Mouse (Mus musculus) limb, embryonic 10.5 days (tissue): ENCODE results near the gene Myct1. TPM values are rescaled to one million over a fixed set of nuclear protein-coding genes. Genes with fewer than 3 reads are reported as not detected.

Source experiments
- DNase-seq: peaks from one replicate; pipeline ENCODE4 v3.0.0-alpha.2; 2017; ENCODE audit warnings: low spot score
- H3K27ac ChIP-seq: fragments of 300-500 bp; sonication (generic); 2 replicates; pipeline ENCODE4 v1.5.1; 2016; ENCODE audit warnings: mild to moderate bottlenecking
- H3K27me3 ChIP-seq: fragments of 300-500 bp; sonication (generic); 2 replicates; pipeline ENCODE4 v1.6.1; 2016; ENCODE audit warnings: low read depth, mild to moderate bottlenecking; ENCODE audit not compliant: poor library complexity, severe bottlenecking
- H3K36me3 ChIP-seq: fragments of 300-500 bp; sonication (generic); 2 replicates; pipeline ENCODE4 v1.6.1; 2016; ENCODE audit warnings: mild to moderate bottlenecking, moderate library complexity
- H3K4me1 ChIP-seq: fragments of 300-500 bp; sonication (generic); 2 replicates; pipeline ENCODE4 v1.6.1; 2016
- H3K4me3 ChIP-seq: fragments of 300-500 bp; sonication (generic); 2 replicates; pipeline ENCODE4 v1.5.1; 2016; ENCODE audit warnings: mild to moderate bottlenecking, moderate library complexity
- H3K9me3 ChIP-seq: fragments of 300-500 bp; sonication (generic); replicated peaks from 2 replicates; pipeline ENCODE4 v1.6.1; 2016; ENCODE audit warnings: mild to moderate bottlenecking
- WGBS: fragments of 180-500 bp; shearing (Covaris S2); methylation state at CpG from one replicate; pipeline ENCODE4 v1.1.7; 2016; 5-methylcytosine and 5-hydroxymethylcytosine counted together
- polyA plus RNA-seq: library from polyadenylated mRNA; unstranded; fragments of >200 nt; fragmentation: Nextera tagmentation; extraction: Ambion mirVana; gene quantifications from 2 replicates; pipeline ENCODE4 v1.2.1, GENCODE M21; 2016

Myct1 gene
- polyA plus RNA-seq, 1 experiment from 2014 or later = 2.0 TPM

DNA sequence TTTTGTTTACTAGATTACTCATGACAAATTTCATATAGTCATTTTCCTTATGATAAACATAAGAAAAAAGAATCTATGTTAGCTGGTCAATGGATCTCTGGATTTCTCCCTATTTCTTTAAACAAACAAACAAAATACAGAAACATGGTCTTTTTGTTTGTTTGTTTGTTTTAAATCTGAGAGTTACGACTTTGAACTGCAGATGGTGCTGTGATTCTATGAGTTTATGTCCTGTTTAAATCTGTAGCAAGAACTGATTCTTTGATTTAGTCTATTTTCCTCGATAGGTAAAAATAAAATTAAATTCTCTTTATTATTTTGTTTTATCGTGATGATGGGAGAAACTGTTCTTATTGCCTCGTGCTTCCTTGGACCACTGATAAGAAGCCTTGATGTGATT, 43.7 kb downstream of the Myct1 start:
- 84% methylated on average over 4 of the region's 4 CpGs for WGBS

GRCm38 (mm10) chr10:5639112-5639511, 45.5 kb downstream of the Myct1 start, which contains the start of gene Vip:
Vip (plus strand) TSS chr10:5639218.
- Histone ChIP-seq H3K36me3 (no peaks in the 10 kb centered on the region), H3K27me3 (no peaks in the 10 kb centered on the region), H3K4me1 (no peaks in the 10 kb centered on the region), H3K4me3 (no peak within 1 kb of the TSS), H3K9me3 (no peaks in the 10 kb centered on the region), H3K27ac (no peak within 1 kb of the TSS)
- WGBS = 32% methylated on average over 8 of the region's 8 CpGs
- peak; percentile 70 for DNase-seq

More for the DNA sequence above, 43.7 kb downstream of the Myct1 start:
- no peaks in the 10 kb centered on the region for H3K36me3 ChIP-seq
- H3K9me3 ChIP-seq = no peaks in the 10 kb centered on the region
- H3K4me3 ChIP-seq = no peak overlapping the region
- no peaks in the 10 kb centered on the region for H3K27me3 ChIP-seq
- no peaks in the 10 kb centered on the region for H3K4me1 ChIP-seq
- DNase-seq = no peak
- H3K27ac ChIP-seq = no peak overlapping the region

Other genes starting within 250 kb of the Myct1 start
- 2.7 and 3.5 TPM in 2 replicates for gene Syne1, start 42.3 kb upstream of the Myct1 start, polyA plus RNA-seq
- gene Vip, start 45.4 kb downstream of the Myct1 start, polyA plus RNA-seq = not detected in 2 replicates
- gene Fbxo5, start 211.8 kb downstream of the Myct1 start, polyA plus RNA-seq = 106 and 125 TPM in 2 replicates
- 11.5 and 12.6 TPM in 2 replicates for gene Mtrf1l, start 230.1 kb downstream of the Myct1 start, polyA plus RNA-seq